Mouse (Mus musculus): Measurements from ENCODE around the gene Fam83d. TPM values are rescaled to one million over a fixed set of nuclear protein-coding genes. Genes with fewer than 3 reads are reported as not detected.
A peak's percentile ranks its signal among the peaks of the same experiment; 100 is the strongest.

Fam83d gene
- total RNA-seq, 1 experiment from 2014 or later = 1.9 TPM

DNA sequence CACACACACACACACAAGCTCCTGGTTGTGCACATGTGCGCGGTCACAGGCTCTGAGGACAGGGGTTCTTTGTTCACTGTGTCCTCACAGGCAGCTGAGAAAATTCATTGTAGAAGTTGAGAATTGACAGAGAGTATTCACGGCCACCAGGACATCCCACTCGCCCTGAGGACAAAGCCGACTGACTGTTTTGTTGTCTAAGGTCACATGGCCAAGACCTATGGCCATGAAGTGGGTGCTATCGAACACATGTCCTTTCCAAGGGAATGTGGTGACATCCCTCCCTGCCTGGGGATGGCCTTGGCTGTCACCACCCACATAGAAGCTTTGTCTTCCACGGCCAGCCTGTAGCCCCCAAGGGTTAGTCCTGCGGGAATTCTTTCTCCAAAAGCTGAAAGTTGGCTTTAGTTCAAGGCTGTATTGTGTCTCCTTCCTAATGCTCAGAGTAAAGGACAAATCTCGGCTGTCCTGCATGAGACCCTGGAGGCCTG, 26.8 kb upstream of the Fam83d start:
- no peak for ATAC-seq (replicated peaks; ENCODE audit: insufficient number of reproducible peaks, low FRiP score, low TSS enrichment, poor library complexity, severe bottlenecking)

DNA sequence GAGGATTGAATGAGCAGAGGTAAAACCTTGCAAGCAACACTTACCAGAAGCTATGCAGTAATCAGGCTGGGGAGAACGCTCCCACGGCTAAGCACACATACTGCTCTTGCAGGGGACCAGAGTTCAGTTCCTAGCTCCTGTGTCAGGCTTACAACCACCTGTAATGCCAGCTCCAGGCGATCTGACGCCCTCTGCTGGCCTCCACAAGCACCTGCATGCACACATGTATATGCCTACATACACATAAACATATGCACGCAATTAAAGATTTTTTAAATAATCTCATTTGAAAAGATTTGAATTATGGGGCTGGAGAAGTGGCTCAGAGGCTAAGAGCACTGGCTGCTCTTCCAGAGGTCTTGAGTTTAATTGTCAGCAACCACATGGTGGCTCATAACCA, 25.5 kb upstream of the Fam83d start:
- no peak for ATAC-seq (replicated peaks; ENCODE audit: insufficient number of reproducible peaks, low FRiP score, low TSS enrichment, poor library complexity, severe bottlenecking)

GRCm38 (mm10) chr2:158743518-158744141, 24.3 kb upstream of the Fam83d start:
- no peak for ATAC-seq (replicated peaks; ENCODE audit: insufficient number of reproducible peaks, low FRiP score, low TSS enrichment, poor library complexity, severe bottlenecking)

DNA sequence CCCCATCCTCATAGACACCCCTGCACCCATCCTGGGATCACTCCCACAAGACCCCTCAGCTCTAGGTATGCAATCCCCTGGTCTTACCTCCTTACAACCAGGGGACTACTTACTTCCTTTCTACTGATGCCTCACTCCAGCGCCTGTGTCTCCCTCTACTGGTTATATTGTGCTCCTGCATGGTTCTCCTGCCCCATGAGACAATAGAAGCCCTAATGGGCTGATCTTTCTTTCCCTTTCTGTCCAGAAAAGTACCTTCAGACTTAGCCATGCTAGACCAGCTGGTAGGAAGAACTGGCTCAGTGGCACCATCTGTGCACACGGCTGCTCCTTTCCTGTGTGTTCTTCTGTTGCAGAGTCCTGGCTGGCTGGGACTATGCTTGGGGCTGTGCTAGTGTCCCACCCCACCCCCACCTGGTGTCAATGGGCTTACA, 22.8 kb upstream of the Fam83d start:
- peak; percentile 46 for ATAC-seq (replicated peaks; ENCODE audit: insufficient number of reproducible peaks, low FRiP score, low TSS enrichment, poor library complexity, severe bottlenecking)

- no peak for ATAC-seq (replicated peaks; ENCODE audit: insufficient number of reproducible peaks, low FRiP score, low TSS enrichment, poor library complexity, severe bottlenecking)
These were observed 21.7 kb upstream of the Fam83d start for GRCm38 (mm10) chr2:158746164-158746563.

DNA sequence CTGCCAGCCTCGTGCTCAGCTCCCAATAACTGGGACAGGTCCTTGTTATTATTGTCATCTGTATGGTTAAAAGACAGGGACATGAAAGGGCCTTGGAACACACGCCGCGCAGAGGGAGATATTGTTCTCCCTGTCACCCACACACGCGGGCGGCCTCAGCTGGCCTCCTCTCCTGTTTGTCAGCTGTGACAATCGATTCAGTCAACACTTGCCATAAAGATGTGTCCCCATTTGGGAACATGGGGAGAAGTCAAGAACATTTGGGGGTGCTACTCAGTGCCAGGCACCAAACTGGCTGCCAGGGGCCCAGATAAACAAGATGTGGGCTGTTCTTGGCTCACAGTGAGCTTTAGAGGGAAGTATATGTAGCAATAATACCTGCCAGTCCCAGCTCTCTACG, 18.5 kb upstream of the Fam83d start:
- ATAC-seq (replicated peaks; ENCODE audit: insufficient number of reproducible peaks, low FRiP score, low TSS enrichment, poor library complexity, severe bottlenecking) = no peak

DNA sequence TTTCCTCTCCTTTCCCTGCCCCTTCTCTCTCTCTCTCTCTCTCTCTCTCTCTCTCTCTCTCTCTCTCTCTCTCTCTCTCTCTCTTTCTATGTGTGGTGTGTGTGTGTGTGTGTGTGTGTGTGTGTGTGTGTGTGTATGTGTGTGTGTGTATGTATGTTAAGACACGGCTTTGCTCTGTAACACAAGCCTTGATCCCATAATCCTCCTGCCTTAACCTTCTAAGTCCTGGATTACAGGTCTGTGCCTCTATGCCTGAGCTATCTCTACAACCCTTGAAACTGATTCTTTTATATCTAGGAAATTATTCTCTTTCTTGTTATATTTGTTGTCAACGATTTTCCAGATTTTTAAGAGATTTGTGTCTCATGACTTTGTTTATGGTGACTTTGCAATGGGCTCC, 7.7 kb upstream of the Fam83d start:
- no peak for ATAC-seq (replicated peaks; ENCODE audit: insufficient number of reproducible peaks, low FRiP score, low TSS enrichment, poor library complexity, severe bottlenecking)

DNA sequence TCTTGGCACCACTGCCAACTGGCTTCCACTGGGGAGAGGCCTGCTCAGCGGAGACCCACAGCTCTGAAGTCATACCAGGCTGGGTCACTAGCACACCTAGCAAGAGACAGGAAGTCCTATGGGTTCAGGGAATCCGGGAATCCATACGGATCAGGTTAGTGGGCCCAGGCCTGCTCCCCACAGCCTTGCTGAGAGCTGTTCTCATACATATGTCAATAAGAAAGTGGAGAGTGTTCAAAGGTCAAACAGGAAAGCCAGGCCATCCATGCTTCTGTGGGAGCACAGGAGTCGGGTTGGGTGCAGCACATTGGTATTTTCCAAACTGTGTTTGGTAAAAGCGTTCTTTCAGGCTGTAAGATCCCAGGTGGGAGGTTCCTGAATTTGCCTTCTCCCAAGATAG, 5.6 kb upstream of the Fam83d start:
- ATAC-seq (replicated peaks; ENCODE audit: insufficient number of reproducible peaks, low FRiP score, low TSS enrichment, poor library complexity, severe bottlenecking) = no peak

DNA sequence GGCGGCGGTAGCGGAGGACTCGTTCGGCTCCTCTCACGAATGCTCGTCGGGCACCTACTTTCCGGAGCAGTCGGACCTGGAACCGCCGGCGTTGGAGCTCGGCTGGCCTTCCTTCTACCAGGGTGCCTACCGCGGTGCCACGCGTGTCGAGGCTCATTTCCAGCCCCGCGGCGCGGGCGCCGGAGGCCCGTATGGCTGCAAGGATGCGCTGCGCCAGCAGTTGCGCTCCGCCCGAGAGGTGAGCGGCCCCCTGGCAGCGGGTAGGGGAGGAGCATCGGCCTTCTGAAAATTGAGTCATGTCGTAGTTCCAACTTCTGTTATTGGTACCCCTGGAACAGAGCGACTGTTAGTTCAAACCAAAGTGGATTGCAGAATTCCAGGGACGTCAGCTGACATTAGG, 457 bp downstream of the Fam83d start:
- no peak for ATAC-seq (replicated peaks; ENCODE audit: insufficient number of reproducible peaks, low FRiP score, low TSS enrichment, poor library complexity, severe bottlenecking)

- ATAC-seq (replicated peaks; ENCODE audit: insufficient number of reproducible peaks, low FRiP score, low TSS enrichment, poor library complexity, severe bottlenecking) = no peak
These were observed 878 bp downstream of the Fam83d start for GRCm38 (mm10) chr2:158768771-158769170.

DNA sequence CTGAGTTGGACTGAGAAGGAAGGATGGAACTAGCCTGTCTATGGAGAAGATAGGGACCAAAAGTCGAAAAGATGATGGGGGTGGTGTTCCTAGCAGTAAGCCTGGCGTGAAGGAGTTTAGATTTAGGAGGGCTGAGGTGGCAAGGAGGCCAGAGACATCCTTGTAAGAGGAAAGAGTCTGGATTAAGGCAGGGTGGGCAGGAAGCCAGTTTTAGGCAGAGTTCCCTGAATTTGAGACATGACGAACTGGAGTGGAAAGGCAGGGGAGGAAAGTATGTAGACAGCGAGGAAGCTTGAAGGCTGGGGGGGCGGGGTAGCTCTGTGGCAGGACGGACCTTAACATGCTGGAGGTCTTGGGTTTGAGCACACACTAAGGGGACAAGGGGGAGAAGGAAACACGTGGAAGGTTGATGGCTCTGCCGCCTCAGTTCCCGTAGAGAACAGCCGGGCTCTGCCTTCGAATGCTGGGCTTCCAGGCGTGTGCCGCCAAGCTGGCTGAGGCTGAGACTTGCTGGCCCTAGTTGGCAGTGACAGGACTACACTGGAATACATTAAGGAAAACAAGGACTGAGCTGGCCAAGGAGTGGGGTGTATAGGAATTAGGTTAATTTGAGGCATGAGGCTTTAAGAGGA, 2.3 kb downstream of the Fam83d start:
- ATAC-seq (replicated peaks; ENCODE audit: insufficient number of reproducible peaks, low FRiP score, low TSS enrichment, poor library complexity, severe bottlenecking) = no peak

DNA sequence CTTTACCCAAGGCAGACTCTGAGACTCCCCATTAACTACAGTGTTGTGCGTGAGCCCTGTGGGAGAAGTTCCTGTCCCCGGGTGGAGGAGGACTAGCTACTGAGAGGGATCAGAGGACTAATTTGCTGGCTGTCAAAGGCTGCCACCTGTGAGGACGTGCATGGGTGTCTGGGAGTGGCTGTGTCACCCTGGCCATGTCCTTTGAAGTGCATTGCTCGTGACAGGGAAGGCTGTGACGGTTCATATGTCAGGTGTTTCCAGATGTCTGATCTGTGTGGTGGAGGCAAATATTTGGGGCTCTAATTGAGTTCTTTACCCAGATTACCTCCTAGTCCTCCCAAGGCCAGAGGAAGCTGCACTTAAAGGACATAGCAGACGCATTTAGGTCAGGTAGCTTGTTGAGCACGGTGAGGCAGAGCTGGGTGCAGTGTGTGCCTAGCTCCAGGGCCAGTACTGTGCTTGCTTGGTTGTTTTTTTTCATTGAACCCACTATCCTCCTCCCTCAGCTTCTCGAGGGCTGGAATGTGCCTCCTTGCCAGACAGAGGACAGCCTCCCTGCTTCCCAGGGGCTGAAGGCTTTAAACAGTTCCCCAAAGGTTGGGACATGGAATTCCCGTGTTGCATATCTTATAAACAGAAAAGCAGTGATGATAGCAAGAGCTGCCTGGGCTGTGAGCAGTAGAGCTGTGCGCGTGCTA, 3.3 kb downstream of the Fam83d start:
- ATAC-seq (replicated peaks; ENCODE audit: insufficient number of reproducible peaks, low FRiP score, low TSS enrichment, poor library complexity, severe bottlenecking) = no peak

DNA sequence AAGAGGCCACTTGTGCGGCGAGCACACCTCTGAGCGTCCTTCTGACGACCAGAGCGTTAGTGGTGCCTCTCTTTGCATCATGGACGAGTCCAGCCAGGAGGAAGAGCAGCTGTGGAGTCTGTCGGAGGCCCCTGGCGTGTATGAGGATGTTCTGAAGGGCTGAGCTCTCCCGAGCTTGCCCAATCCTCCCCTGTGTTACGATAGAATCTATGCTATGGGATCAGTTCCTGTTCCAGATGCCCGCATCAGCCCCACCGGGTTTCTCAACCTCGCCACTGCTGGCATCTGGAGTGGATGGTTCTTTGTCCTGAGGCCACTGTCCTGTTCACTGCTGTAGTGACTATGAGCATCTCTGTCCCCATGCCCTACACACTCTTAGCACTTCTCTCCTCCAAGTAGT, 4.9 kb downstream of the Fam83d start:
- ATAC-seq (replicated peaks; ENCODE audit: insufficient number of reproducible peaks, low FRiP score, low TSS enrichment, poor library complexity, severe bottlenecking) = peak; percentile 70

- no peak for ATAC-seq (replicated peaks; ENCODE audit: insufficient number of reproducible peaks, low FRiP score, low TSS enrichment, poor library complexity, severe bottlenecking)
These were observed 7.0 kb downstream of the Fam83d start for GRCm38 (mm10) chr2:158774886-158775285.

DNA sequence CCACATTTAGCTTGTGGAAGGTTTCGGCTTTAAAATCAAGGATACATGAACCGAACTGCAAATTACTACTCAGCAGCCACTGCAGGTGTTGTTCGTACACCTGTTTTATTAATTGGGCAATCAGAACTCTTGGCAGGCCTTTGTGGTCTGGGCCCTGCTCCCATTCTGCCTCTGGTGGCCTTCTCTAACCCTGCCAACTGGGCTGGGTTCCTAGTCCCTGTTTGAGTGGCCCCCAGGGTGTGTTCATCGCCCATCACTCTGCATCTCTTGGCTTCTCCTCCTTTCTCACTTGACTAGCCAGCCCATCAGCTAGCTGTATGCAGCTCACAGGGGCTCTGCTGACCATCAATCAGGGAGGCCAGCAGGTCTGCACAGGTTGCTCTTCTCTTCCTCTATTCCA, 8.8 kb downstream of the Fam83d start:
- ATAC-seq (replicated peaks; ENCODE audit: insufficient number of reproducible peaks, low FRiP score, low TSS enrichment, poor library complexity, severe bottlenecking) = no peak

DNA sequence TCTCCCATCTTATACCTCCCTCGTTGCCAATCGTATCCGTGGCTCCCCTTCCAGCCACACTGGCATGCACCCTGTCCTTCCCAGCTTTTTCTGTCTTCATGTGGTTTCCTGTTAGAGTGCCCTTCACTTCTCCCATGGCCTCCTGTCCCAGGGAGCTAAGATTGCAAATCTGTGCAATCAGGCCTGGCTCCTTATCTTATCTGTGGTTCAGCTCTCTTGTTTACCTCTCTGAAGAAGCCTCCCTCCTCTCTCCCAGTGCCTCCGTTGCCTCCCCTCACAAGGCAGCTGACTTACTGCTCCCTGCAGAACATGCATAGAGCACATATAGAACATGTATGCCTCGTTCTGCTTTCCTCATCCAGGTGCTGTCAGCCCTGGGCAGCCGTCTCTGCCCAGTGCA, 9.6 kb downstream of the Fam83d start:
- ATAC-seq (replicated peaks; ENCODE audit: insufficient number of reproducible peaks, low FRiP score, low TSS enrichment, poor library complexity, severe bottlenecking) = no peak

GRCm38 (mm10) chr2:158778349-158778748, 10.5 kb downstream of the Fam83d start:
- ATAC-seq (replicated peaks; ENCODE audit: insufficient number of reproducible peaks, low FRiP score, low TSS enrichment, poor library complexity, severe bottlenecking) = no peak

- no peak for ATAC-seq (replicated peaks; ENCODE audit: insufficient number of reproducible peaks, low FRiP score, low TSS enrichment, poor library complexity, severe bottlenecking)
These were observed 13.2 kb downstream of the Fam83d start for GRCm38 (mm10) chr2:158781126-158781525.

GRCm38 (mm10) chr2:158786927-158787795, 19.3 kb downstream of the Fam83d start:
- ATAC-seq (replicated peaks; ENCODE audit: insufficient number of reproducible peaks, low FRiP score, low TSS enrichment, poor library complexity, severe bottlenecking) = no peak
